Mouse (Mus musculus) neural tube, embryonic 14.5 days (tissue): Measurements from ENCODE around the gene Gm42791. TPM values are rescaled to one million over a fixed set of nuclear protein-coding genes. Genes with fewer than 3 reads are reported as not detected.

Experiments used
- ATAC-seq: fragments of 200-750 bp; cut with Nextera tagmentation; 2 replicates; pipeline ENCODE4 v1.8.0; 2017; ENCODE audit warnings: low read depth, mild to moderate bottlenecking, moderate TSS enrichment, moderate library complexity
- H3K27ac ChIP-seq: fragments of 300-500 bp; sonication (generic); 2 replicates; pipeline ENCODE4 v1.5.1; 2014; ENCODE audit warnings: low read depth, mild to moderate bottlenecking, control low read depth, low read length, moderate library complexity, mixed read lengths
- H3K27me3 ChIP-seq: fragments of 300-500 bp; sonication (generic); 2 replicates; pipeline ENCODE4 v1.6.1; 2014; ENCODE audit warnings: low read length; ENCODE audit not compliant: control insufficient read depth, insufficient read depth
- H3K36me3 ChIP-seq: fragments of 300-500 bp; sonication (generic); 2 replicates; pipeline ENCODE4 v1.6.1; 2014; ENCODE audit warnings: low read length, mixed read lengths; ENCODE audit not compliant: control insufficient read depth, insufficient read depth
- H3K4me1 ChIP-seq: fragments of 300-500 bp; sonication (generic); 2 replicates; pipeline ENCODE4 v1.6.1; 2014; ENCODE audit warnings: low read length; ENCODE audit not compliant: control insufficient read depth, insufficient read depth
- H3K4me2 ChIP-seq: fragments of 300-500 bp; sonication (generic); 2 replicates; pipeline ENCODE4 v1.6.1; 2014; ENCODE audit warnings: mild to moderate bottlenecking, low read depth, low read length, control low read depth
- H3K4me3 ChIP-seq: fragments of 300-500 bp; sonication (generic); 2 replicates; pipeline ENCODE4 v1.5.1; 2014; ENCODE audit warnings: low read depth, low read length, control low read depth, mixed read lengths
- H3K9ac ChIP-seq: fragments of 300-500 bp; sonication (generic); replicated peaks from 2 replicates; pipeline ENCODE4 v1.6.1; 2014; ENCODE audit warnings: low read depth, mild to moderate bottlenecking, control low read depth, low read length, mixed read lengths
- H3K9me3 ChIP-seq: fragments of 300-500 bp; sonication (generic); 2 replicates; pipeline ENCODE4 v1.6.1; 2016; ENCODE audit warnings: low read length; ENCODE audit not compliant: control insufficient read depth
- WGBS: fragments of 180-500 bp; shearing (Covaris S2); extraction: QIAGEN DNeasy Blood & Tissue Kit; methylation state at CpG from one replicate; pipeline ENCODE4 v1.1.7; 2014; 5-methylcytosine and 5-hydroxymethylcytosine counted together
- polyA plus RNA-seq: library from polyadenylated mRNA; unstranded; fragments of >200 nt; fragmentation: Nextera tagmentation; extraction: Ambion mirVana; gene quantifications from 2 replicates; pipeline ENCODE4 v1.2.1, GENCODE M21; 2014

Gm42791 gene
- polyA plus RNA-seq, 1 experiment from 2014 or later: not detected

DNA sequence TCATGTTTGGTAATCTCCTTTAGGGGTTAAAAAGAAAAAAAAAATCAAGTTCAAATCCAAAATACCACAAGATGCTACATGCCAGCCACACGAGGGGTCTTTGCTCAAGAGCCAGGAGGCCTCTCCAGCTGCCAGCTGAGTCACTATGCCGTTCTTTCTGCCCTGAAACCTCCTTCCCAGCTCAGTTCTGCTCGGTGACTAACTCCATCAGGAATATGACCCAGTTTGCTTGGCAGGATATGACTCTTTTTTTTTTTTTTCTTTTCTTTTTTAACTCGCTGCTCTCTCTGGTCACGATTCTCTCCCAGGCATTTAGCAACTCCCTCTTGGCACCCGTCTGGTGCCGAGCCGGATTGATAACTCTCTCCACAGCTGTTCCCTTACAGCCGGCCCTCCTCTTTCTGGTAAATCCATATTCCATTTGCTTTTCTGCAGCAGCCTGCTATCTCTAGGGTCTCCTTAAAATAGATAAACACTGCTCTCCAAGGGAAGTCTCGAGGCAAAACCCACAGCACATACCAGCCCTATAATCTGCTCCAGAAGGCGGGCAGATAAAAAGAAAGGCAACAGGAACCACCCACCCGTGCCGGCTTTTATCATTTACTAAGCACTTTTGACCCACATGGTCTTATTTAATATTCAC is 29.1 kb downstream of the Gm42791 start:
- Histone ChIP-seq H3K4me2 (no peak overlapping the region), H3K4me1 (peaks cover 4% of the 10 kb centered on the region; the same call in 1 of the 2 replicates), H3K27ac (peak overlapping the region; percentile 44; the same call in 1 of the 2 replicates), H3K9ac (no peak overlapping the region), H3K27me3 (no peaks in the 10 kb centered on the region), H3K9me3 (no peaks in the 10 kb centered on the region), H3K4me3 (no peak overlapping the region), H3K36me3 (no peaks in the 10 kb centered on the region)
- peak; percentile 70 for ATAC-seq
- WGBS: 15% methylated on average over 13 of the region's 13 CpGs

DNA sequence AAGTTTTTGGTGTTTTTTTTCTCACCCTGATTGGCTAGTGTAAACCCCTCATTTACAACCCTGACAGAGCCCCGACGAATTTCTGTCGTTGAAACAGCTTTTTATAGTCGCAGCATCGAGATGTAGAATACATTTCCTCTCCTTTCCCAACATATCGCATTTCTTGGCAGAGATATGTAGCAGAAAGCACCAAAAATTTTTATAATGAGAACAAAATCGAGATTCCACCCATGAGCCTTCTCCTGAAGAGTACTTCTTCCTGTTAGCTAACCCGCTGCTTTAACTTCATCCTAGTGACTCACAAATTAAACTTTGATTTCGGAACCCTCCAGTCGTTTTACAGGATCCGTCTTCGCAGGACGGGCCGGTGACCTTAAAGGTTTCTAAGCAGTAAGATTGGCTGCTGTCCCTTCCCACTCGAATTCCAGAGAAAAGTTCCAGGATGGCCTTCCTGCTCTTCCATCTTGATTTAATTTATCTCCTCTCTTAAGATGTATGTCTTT is 29.8 kb downstream of the Gm42791 start:
- peaks cover 4% of the 10 kb centered on the region; the same call in 1 of the 2 replicates for H3K4me1 ChIP-seq
- ATAC-seq: no peak
- H3K9ac ChIP-seq: no peak overlapping the region
- no peaks in the 10 kb centered on the region for H3K27me3 ChIP-seq
- no peaks in the 10 kb centered on the region for H3K36me3 ChIP-seq
- H3K4me2 ChIP-seq: no peak overlapping the region
- H3K4me3 ChIP-seq: no peak overlapping the region
- 76% methylated on average over 15 of the region's 15 CpGs for WGBS
- peak overlapping the region; percentile 44; the same call in 1 of the 2 replicates for H3K27ac ChIP-seq
- no peaks in the 10 kb centered on the region for H3K9me3 ChIP-seq

DNA sequence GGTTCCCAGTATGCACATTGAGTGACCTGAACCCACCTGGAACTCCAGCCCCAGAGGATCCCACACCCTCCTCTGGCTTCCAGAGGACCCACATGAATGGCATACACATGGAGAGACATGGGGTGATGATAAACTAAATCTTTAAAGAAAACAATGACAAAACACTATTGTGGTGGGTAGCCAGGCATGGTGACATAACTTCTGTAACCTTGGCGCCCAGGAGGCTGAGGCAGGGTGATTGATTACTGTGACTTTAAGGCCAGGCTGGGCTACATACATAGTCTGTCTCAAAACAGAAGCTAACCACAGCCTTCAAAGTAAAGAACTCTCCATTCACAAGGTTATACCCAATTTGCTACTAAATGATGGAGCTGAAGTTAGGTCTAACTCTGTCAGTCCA is 30.7 kb downstream of the Gm42791 start:
- Histone ChIP-seq H3K4me2 (no peak overlapping the region), H3K4me3 (no peak overlapping the region), H3K27ac (no peak overlapping the region), H3K9me3 (no peaks in the 10 kb centered on the region), H3K27me3 (no peaks in the 10 kb centered on the region), H3K9ac (no peak overlapping the region), H3K36me3 (no peaks in the 10 kb centered on the region), H3K4me1 (peaks cover 8% of the 10 kb centered on the region; the same call in 1 of the 2 replicates)
- WGBS: 71% methylated on average over 1 of the region's 1 CpGs
- no peak for ATAC-seq

DNA sequence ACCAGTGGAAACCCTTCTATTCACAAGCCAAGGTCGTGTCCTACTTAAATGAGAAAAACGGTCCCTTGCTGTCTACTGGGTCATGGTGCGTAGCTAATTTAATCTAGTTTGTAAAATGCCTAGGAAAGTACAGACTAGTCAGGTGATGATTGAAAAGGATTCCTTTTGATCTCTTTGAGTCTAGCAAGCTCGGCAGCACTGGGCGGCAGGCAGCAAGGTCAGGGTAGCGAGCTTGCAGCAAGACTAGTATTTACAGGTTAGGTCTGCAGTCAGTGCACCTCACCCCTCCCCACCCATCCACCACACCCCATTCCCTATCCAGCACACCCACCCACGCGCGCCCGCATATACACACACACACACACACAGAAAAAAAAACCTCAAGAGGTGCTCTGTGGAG is 34.7 kb downstream of the Gm42791 start:
- H3K36me3 ChIP-seq: no peaks in the 10 kb centered on the region
- no peak overlapping the region for H3K9ac ChIP-seq
- no peak for ATAC-seq
- 0 out of 2 replicates have a peak, but pooled peaks cover 6% of the 10 kb centered on the region for H3K4me1 ChIP-seq
- no peak overlapping the region for H3K27ac ChIP-seq
- no peak overlapping the region for H3K4me3 ChIP-seq
- no peaks in the 10 kb centered on the region for H3K9me3 ChIP-seq
- peak overlapping the region; percentile 86; the same call in 1 of the 2 replicates for H3K4me2 ChIP-seq
- WGBS: 64% methylated on average over 10 of the region's 10 CpGs
- no peaks in the 10 kb centered on the region for H3K27me3 ChIP-seq

GRCm38 (mm10) chr5:148959068-148959990 is 35.6 kb downstream of the Gm42791 start:
- Histone ChIP-seq H3K4me3 (peak overlapping the region; percentile 32), H3K36me3 (no peaks in the 10 kb centered on the region), H3K4me1 (0 out of 2 replicates have a peak, but pooled peaks cover 6% of the 10 kb centered on the region), H3K9me3 (no peaks in the 10 kb centered on the region), H3K9ac (peak overlapping the region; percentile 41), H3K27me3 (no peaks in the 10 kb centered on the region), H3K27ac (no peak overlapping the region), H3K4me2 (peak overlapping the region; percentile 86)
- peak; percentile 85; the same call in 1 of the 2 replicates for ATAC-seq
- WGBS: under 1% methylated on average over 39 of the region's 39 CpGs

- no peak overlapping the region for H3K4me2 ChIP-seq
- no peak overlapping the region for H3K9ac ChIP-seq
- no peak overlapping the region for H3K4me3 ChIP-seq
- no peak for ATAC-seq
- WGBS: 46% methylated on average over 9 of the region's 9 CpGs
- H3K4me1 ChIP-seq: 0 out of 2 replicates have a peak, but pooled peaks cover 6% of the 10 kb centered on the region
- H3K27ac ChIP-seq: no peak overlapping the region
- H3K36me3 ChIP-seq: no peaks in the 10 kb centered on the region
- no peaks in the 10 kb centered on the region for H3K9me3 ChIP-seq
- H3K27me3 ChIP-seq: no peaks in the 10 kb centered on the region
Observed at GRCm38 (mm10) chr5:148958355-148958754, 36.6 kb downstream of the Gm42791 start.

- 65% methylated on average over 9 of the region's 9 CpGs for WGBS
Observed at GRCm38 (mm10) chr5:148956898-148957535, 37.9 kb downstream of the Gm42791 start.

DNA sequence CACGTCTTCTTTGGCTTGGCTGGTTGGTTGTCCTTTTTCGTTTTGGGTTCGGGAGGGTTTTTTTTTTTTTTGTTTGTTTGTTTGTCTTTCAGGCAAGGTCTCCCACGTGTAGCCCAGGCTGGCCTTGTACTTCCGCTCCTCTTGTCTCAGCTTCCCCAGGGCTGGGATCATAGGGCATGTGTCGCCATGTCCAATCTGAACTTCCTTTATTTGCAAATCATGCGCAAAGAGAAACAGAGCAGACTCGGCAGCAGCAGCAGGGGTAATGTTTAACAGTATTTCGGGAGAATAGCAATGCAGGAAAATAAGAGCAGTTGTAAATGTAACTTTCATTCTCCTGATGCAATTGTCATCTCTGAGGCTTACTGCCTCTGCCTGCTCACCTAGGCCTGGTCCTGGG is 38.9 kb downstream of the Gm42791 start:
- 0 out of 2 replicates have a peak, but pooled peaks cover 6% of the 10 kb centered on the region for H3K4me1 ChIP-seq
- no peak for ATAC-seq

More at GRCm38 (mm10) chr5:148956898-148957535, 37.9 kb downstream of the Gm42791 start:
- no peaks in the 10 kb centered on the region for H3K9me3 ChIP-seq
- no peaks in the 10 kb centered on the region for H3K36me3 ChIP-seq
- H3K9ac ChIP-seq: no peak overlapping the region
- H3K4me1 ChIP-seq: 0 out of 2 replicates have a peak, but pooled peaks cover 6% of the 10 kb centered on the region
- no peak for ATAC-seq
- no peak overlapping the region for H3K27ac ChIP-seq
- H3K4me3 ChIP-seq: no peak overlapping the region
- no peaks in the 10 kb centered on the region for H3K27me3 ChIP-seq
- no peak overlapping the region for H3K4me2 ChIP-seq

More for the DNA sequence above, 38.9 kb downstream of the Gm42791 start:
- Histone ChIP-seq H3K36me3 (no peaks in the 10 kb centered on the region), H3K27me3 (no peaks in the 10 kb centered on the region), H3K9me3 (no peaks in the 10 kb centered on the region), H3K4me3 (no peak overlapping the region), H3K4me2 (no peak overlapping the region), H3K27ac (no peak overlapping the region), H3K9ac (no peak overlapping the region)
- WGBS: 85% methylated on average over 9 of the region's 9 CpGs
